Mouse (Mus musculus): Measurements from ENCODE around the gene Dgcr8. TPM values are rescaled to one million over a fixed set of nuclear protein-coding genes. Genes with fewer than 3 reads are reported as not detected.

Gene Dgcr8
- polyA plus RNA-seq, 1 experiment = 11.9 TPM

DNA sequence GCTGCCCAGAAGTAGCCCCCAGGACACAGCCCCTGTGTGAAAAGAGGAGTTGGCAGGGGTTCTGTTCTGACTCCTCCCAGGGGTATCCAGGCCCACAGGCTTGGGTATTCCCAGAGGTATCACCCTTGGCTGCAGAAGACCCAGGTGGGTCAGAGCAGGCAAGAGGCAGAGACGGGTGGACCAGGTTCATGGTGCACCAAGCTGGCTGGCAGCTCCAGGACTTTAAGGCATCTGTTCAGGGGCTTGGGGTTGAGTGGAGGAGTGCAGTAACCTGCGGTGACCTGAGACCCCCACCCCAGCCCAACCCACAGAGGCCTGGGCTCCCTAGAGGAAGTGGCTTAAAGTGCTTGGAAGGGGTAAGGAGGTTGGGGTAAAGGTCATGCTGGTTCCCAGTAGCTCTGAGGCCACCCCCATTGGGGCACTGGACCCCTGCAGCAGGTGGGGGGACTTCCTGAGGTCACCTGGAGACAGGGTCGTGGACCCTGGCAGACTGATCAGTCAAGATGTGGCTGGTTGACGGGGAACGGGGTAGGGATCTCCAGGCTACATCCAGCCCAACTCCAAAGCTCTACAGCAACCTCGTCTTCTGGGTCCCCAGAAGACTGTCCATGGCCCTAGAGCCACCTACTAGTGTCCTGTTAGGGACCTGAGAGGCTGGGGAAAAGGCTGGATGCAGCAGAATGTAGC lies 68.0 kb downstream of the Dgcr8 start:
- H3K4me2 ChIP-seq (ENCODE audit: low read depth) = no peak overlapping the region
- no peaks in the 10 kb centered on the region for H3K27me3 ChIP-seq (ENCODE audit: control insufficient read depth, insufficient read depth, insufficient read length)
- H3ac ChIP-seq (ENCODE audit: control insufficient read depth, insufficient read length) = no peak overlapping the region
- no peaks in the 10 kb centered on the region for H3K79me2 ChIP-seq (ENCODE audit: control insufficient read depth, insufficient read depth)
- H3K36me3 ChIP-seq (ENCODE audit: control insufficient read depth, insufficient read depth) = peaks cover 2% of the 10 kb centered on the region
- H3K4me3 ChIP-seq = no peak overlapping the region
- TF ChIP-seq REST (IDR thresholded peaks at IDR 0.05; ENCODE audit: insufficient read depth, insufficient read length) = no peak
- no peak for TF ChIP-seq USF1 (IDR thresholded peaks at IDR 0.05; ENCODE audit: low read depth)
- no peak for TF ChIP-seq CEBPB (IDR thresholded peaks at IDR 0.05; ENCODE audit: insufficient read depth, poor library complexity, severe bottlenecking)
- no peak for TF ChIP-seq MAX (IDR thresholded peaks at IDR 0.05; ENCODE audit: low read depth)
- no peak for TF ChIP-seq POLR2A (IDR thresholded peaks at IDR 0.05; ENCODE audit: insufficient read length, low read depth)
- no peak for TF ChIP-seq E2F4 (IDR thresholded peaks at IDR 0.05; ENCODE audit: insufficient read depth)
- no peak for TF ChIP-seq POLR2AphosphoS2 (IDR thresholded peaks at IDR 0.05; ENCODE audit: insufficient read length, low read depth)
- no peak for TF ChIP-seq SRF (IDR thresholded peaks at IDR 0.05; ENCODE audit: control insufficient read depth, insufficient read length, low read depth)
- no peak for TF ChIP-seq TCF12 (IDR thresholded peaks at IDR 0.05; ENCODE audit: insufficient read depth, poor library complexity, severe bottlenecking)

GRCm38 (mm10) chr16:18220001-18220400 lies 69.0 kb downstream of the Dgcr8 start:
- no peak for TF ChIP-seq POLR2AphosphoS2 (IDR thresholded peaks at IDR 0.05; ENCODE audit: insufficient read length, low read depth)
- TF ChIP-seq POLR2A (IDR thresholded peaks at IDR 0.05; ENCODE audit: insufficient read length, low read depth) = no peak
- no peak for TF ChIP-seq E2F4 (IDR thresholded peaks at IDR 0.05; ENCODE audit: insufficient read depth)
- TF ChIP-seq TCF12 (IDR thresholded peaks at IDR 0.05; ENCODE audit: insufficient read depth, poor library complexity, severe bottlenecking) = no peak
- no peak for TF ChIP-seq MYOG (IDR thresholded peaks at IDR 0.05; ENCODE audit: control insufficient read depth in 1 of 3, insufficient read depth in 1 of 3, insufficient read length in 2 of 3, low read depth in 2 of 3)
- TF ChIP-seq MYOD1 (IDR thresholded peaks at IDR 0.05; ENCODE audit: control insufficient read depth in 1 of 3, insufficient read length in 2 of 3, low read depth in 2 of 3) = no peak
- TF ChIP-seq MAX (IDR thresholded peaks at IDR 0.05; ENCODE audit: low read depth) = no peak
- TF ChIP-seq TCF3 (IDR thresholded peaks at IDR 0.05; ENCODE audit: insufficient read length, low read depth) = no peak
- no peak for TF ChIP-seq USF1 (IDR thresholded peaks at IDR 0.05; ENCODE audit: low read depth)
- TF ChIP-seq SRF (IDR thresholded peaks at IDR 0.05; ENCODE audit: control insufficient read depth, insufficient read length, low read depth) = no peak
- no peak for TF ChIP-seq REST (IDR thresholded peaks at IDR 0.05; ENCODE audit: insufficient read depth, insufficient read length)
- no peak for TF ChIP-seq CEBPB (IDR thresholded peaks at IDR 0.05; ENCODE audit: insufficient read depth, poor library complexity, severe bottlenecking)
- Histone ChIP-seq H3K4me3 (no peak overlapping the region), H3K79me2 (ENCODE audit: control insufficient read depth, insufficient read depth) (no peaks in the 10 kb centered on the region), H3ac (ENCODE audit: control insufficient read depth, insufficient read length) (no peak overlapping the region), H3K36me3 (ENCODE audit: control insufficient read depth, insufficient read depth) (no peaks in the 10 kb centered on the region), H3K4me2 (ENCODE audit: low read depth) (no peak overlapping the region), H3K27me3 (ENCODE audit: control insufficient read depth, insufficient read depth, insufficient read length) (no peaks in the 10 kb centered on the region)

GRCm38 (mm10) chr16:18218580-18218996 lies 70.5 kb downstream of the Dgcr8 start:
- Histone ChIP-seq H3K4me2 (ENCODE audit: low read depth) (no peak overlapping the region), H3K36me3 (ENCODE audit: control insufficient read depth, insufficient read depth) (no peaks in the 10 kb centered on the region), H3ac (ENCODE audit: control insufficient read depth, insufficient read length) (no peak overlapping the region), H3K79me2 (ENCODE audit: control insufficient read depth, insufficient read depth) (no peaks in the 10 kb centered on the region), H3K27me3 (ENCODE audit: control insufficient read depth, insufficient read depth, insufficient read length) (peaks cover 5% of the 10 kb centered on the region), H3K4me3 (no peak overlapping the region)
- TF ChIP-seq TCF12 (IDR thresholded peaks at IDR 0.05; ENCODE audit: insufficient read depth, poor library complexity, severe bottlenecking) (no peak), USF1 (IDR thresholded peaks at IDR 0.05; ENCODE audit: low read depth) (no peak), SRF (IDR thresholded peaks at IDR 0.05; ENCODE audit: control insufficient read depth, insufficient read length, low read depth) (no peak), E2F4 (IDR thresholded peaks at IDR 0.05; ENCODE audit: insufficient read depth) (no peak), MAX (IDR thresholded peaks at IDR 0.05; ENCODE audit: low read depth) (no peak), REST (IDR thresholded peaks at IDR 0.05; ENCODE audit: insufficient read depth, insufficient read length) (no peak)

GRCm38 (mm10) chr16:18217579-18217978 lies 71.5 kb downstream of the Dgcr8 start, which contains the start of gene Ccdc188:
TSS of gene Ccdc188 (plus strand) at chr16:18217879.
- H3K4me2 ChIP-seq (ENCODE audit: low read depth) = no peak within 1 kb of the TSS
- TF ChIP-seq MYOG (IDR thresholded peaks at IDR 0.05; ENCODE audit: control insufficient read depth in 1 of 3, insufficient read depth in 1 of 3, insufficient read length in 2 of 3, low read depth in 2 of 3) (no peak), E2F4 (IDR thresholded peaks at IDR 0.05; ENCODE audit: insufficient read depth) (no peak), REST (IDR thresholded peaks at IDR 0.05; ENCODE audit: insufficient read depth, insufficient read length) (no peak), MAX (IDR thresholded peaks at IDR 0.05; ENCODE audit: low read depth) (no peak), POLR2AphosphoS2 (IDR thresholded peaks at IDR 0.05; ENCODE audit: insufficient read length, low read depth) (no peak), MYOD1 (IDR thresholded peaks at IDR 0.05; ENCODE audit: control insufficient read depth in 1 of 3, insufficient read length in 2 of 3, low read depth in 2 of 3) (no peak), TCF3 (IDR thresholded peaks at IDR 0.05; ENCODE audit: insufficient read length, low read depth) (no peak), POLR2A (IDR thresholded peaks at IDR 0.05; ENCODE audit: insufficient read length, low read depth) (no peak), CEBPB (IDR thresholded peaks at IDR 0.05; ENCODE audit: insufficient read depth, poor library complexity, severe bottlenecking) (no peak), TCF12 (IDR thresholded peaks at IDR 0.05; ENCODE audit: insufficient read depth, poor library complexity, severe bottlenecking) (no peak), USF1 (IDR thresholded peaks at IDR 0.05; ENCODE audit: low read depth) (no peak)
- H3K4me3 ChIP-seq = no peak within 1 kb of the TSS
- H3K27me3 ChIP-seq (ENCODE audit: control insufficient read depth, insufficient read depth, insufficient read length) = peaks cover 6% of the 10 kb centered on the region
- H3K36me3 ChIP-seq (ENCODE audit: control insufficient read depth, insufficient read depth) = no peaks in the 10 kb centered on the region
- no peak within 1 kb of the TSS for H3ac ChIP-seq (ENCODE audit: control insufficient read depth, insufficient read length)
- no peaks in the 10 kb centered on the region for H3K79me2 ChIP-seq (ENCODE audit: control insufficient read depth, insufficient read depth)

- Histone ChIP-seq H3K27me3 (ENCODE audit: control insufficient read depth, insufficient read depth, insufficient read length) (peaks cover 13% of the 10 kb centered on the region), H3K36me3 (ENCODE audit: control insufficient read depth, insufficient read depth) (no peaks in the 10 kb centered on the region), H3K4me2 (ENCODE audit: low read depth) (no peak overlapping the region), H3K4me3 (no peak overlapping the region), H3K79me2 (ENCODE audit: control insufficient read depth, insufficient read depth) (no peaks in the 10 kb centered on the region), H3ac (ENCODE audit: control insufficient read depth, insufficient read length) (no peak overlapping the region)
- TF ChIP-seq POLR2AphosphoS2 (IDR thresholded peaks at IDR 0.05; ENCODE audit: insufficient read length, low read depth) (no peak), MYOD1 (IDR thresholded peaks at IDR 0.05; ENCODE audit: control insufficient read depth in 1 of 3, insufficient read length in 2 of 3, low read depth in 2 of 3) (peak in 1 of 3 experiments; percentile 4)
Observed at GRCm38 (mm10) chr16:18214858-18215257, 74.2 kb downstream of the Dgcr8 start.
